Mouse (Mus musculus): ENCODE measurements around the gene Relch. TPM values are rescaled to one million over a fixed set of nuclear protein-coding genes. Genes with fewer than 3 reads are reported as not detected.
"Not testable (repeated sequence)": the region's sequence is repeated elsewhere in the genome, so short reads cannot be mapped to it uniquely, and the experiment has no call there.

Gene Relch
- polyA plus RNA-seq, 1 experiment from 2014 or later = 26.3 TPM

GRCm38 (mm10) chr1:105752196-105752595, 88.5 kb downstream of the Relch start:
- no peaks in the 10 kb centered on the region for H3K9me3 ChIP-seq (ENCODE audit: control insufficient read depth, low read length)
- DNase-seq (ENCODE audit: low spot score) (no peak), ATAC-seq (replicated peaks; ENCODE audit: low FRiP score, low TSS enrichment, low read depth) (no peak)
- no peak overlapping the region for H3K4me2 ChIP-seq (ENCODE audit: low read length)
- H3K4me3 ChIP-seq (ENCODE audit: low read depth, low read length) = no peak overlapping the region
- WGBS = 74% methylated on average over 4 of the region's 4 CpGs
- no peak overlapping the region for H3K9ac ChIP-seq (ENCODE audit: low read length)
- H3K36me3 ChIP-seq (ENCODE audit: control insufficient read depth, insufficient read depth, low read length) = peaks cover 51% of the 10 kb centered on the region
- H3K27me3 ChIP-seq (replicated peaks; ENCODE audit: control insufficient read depth, insufficient read depth, low read length) = no peaks in the 10 kb centered on the region
- H3K27ac ChIP-seq (ENCODE audit: low read depth) = no peak overlapping the region
- H3K4me1 ChIP-seq (replicated peaks; ENCODE audit: control insufficient read depth, insufficient read depth, low read length) = no peaks in the 10 kb centered on the region

- ATAC-seq (replicated peaks; ENCODE audit: low FRiP score, low TSS enrichment, low read depth) = no peak
- no peaks in the 10 kb centered on the region for H3K27me3 ChIP-seq (replicated peaks; ENCODE audit: control insufficient read depth, insufficient read depth, low read length)
These were observed 89.3 kb downstream of the Relch start for GRCm38 (mm10) chr1:105752944-105753343.

GRCm38 (mm10) chr1:105758798-105759197, 95.1 kb downstream of the Relch start:
- Histone ChIP-seq H3K4me2 (ENCODE audit: low read length) (no peak overlapping the region), H3K27ac (ENCODE audit: low read depth) (no peak overlapping the region), H3K9me3 (ENCODE audit: control insufficient read depth, low read length) (peaks cover 9% of the 10 kb centered on the region), H3K9ac (ENCODE audit: low read length) (no peak overlapping the region), H3K36me3 (ENCODE audit: control insufficient read depth, insufficient read depth, low read length) (0 out of 2 replicates have a peak, but pooled peaks cover 3% of the 10 kb centered on the region), H3K4me1 (replicated peaks; ENCODE audit: control insufficient read depth, insufficient read depth, low read length) (no peaks in the 10 kb centered on the region), H3K27me3 (replicated peaks; ENCODE audit: control insufficient read depth, insufficient read depth, low read length) (no peaks in the 10 kb centered on the region), H3K4me3 (ENCODE audit: low read depth, low read length) (no peak overlapping the region)
- DNase-seq (ENCODE audit: low spot score) (no peak), ATAC-seq (replicated peaks; ENCODE audit: low FRiP score, low TSS enrichment, low read depth) (no peak)
- 89% methylated on average over 4 of the region's 4 CpGs for WGBS

More at GRCm38 (mm10) chr1:105752944-105753343, 89.3 kb downstream of the Relch start:
- Histone ChIP-seq H3K27ac (ENCODE audit: low read depth) (no peak overlapping the region), H3K4me3 (ENCODE audit: low read depth, low read length) (no peak overlapping the region), H3K4me1 (replicated peaks; ENCODE audit: control insufficient read depth, insufficient read depth, low read length) (no peaks in the 10 kb centered on the region), H3K9me3 (ENCODE audit: control insufficient read depth, low read length) (no peaks in the 10 kb centered on the region), H3K4me2 (ENCODE audit: low read length) (no peak overlapping the region), H3K9ac (ENCODE audit: low read length) (no peak overlapping the region), H3K36me3 (ENCODE audit: control insufficient read depth, insufficient read depth, low read length) (peaks cover 43% of the 10 kb centered on the region)
- 97% methylated on average over 1 of the region's 1 CpGs for WGBS
- DNase-seq (ENCODE audit: low spot score) = no peak

GRCm38 (mm10) chr1:105759422-105760165, 95.9 kb downstream of the Relch start:
- ATAC-seq (replicated peaks; ENCODE audit: low FRiP score, low TSS enrichment, low read depth) (peak; percentile 62; the same call in 1 of the 2 replicates), DNase-seq (ENCODE audit: low spot score) (no peak)
- H3K9me3 ChIP-seq (ENCODE audit: control insufficient read depth, low read length) = peaks cover 10% of the 10 kb centered on the region
- no peak overlapping the region for H3K4me2 ChIP-seq (ENCODE audit: low read length)
- no peaks in the 10 kb centered on the region for H3K4me1 ChIP-seq (replicated peaks; ENCODE audit: control insufficient read depth, insufficient read depth, low read length)
- no peak overlapping the region for H3K9ac ChIP-seq (ENCODE audit: low read length)
- H3K36me3 ChIP-seq (ENCODE audit: control insufficient read depth, insufficient read depth, low read length) = no peaks in the 10 kb centered on the region
- no peaks in the 10 kb centered on the region for H3K27me3 ChIP-seq (replicated peaks; ENCODE audit: control insufficient read depth, insufficient read depth, low read length)
- WGBS = 57% methylated on average over 3 of the region's 3 CpGs
- no peak overlapping the region for H3K27ac ChIP-seq (ENCODE audit: low read depth)
- H3K4me3 ChIP-seq (ENCODE audit: low read depth, low read length) = no peak overlapping the region

GRCm38 (mm10) chr1:105765586-105765985, 101.9 kb downstream of the Relch start:
- Histone ChIP-seq H3K9me3 (ENCODE audit: control insufficient read depth, low read length) (peaks cover 10% of the 10 kb centered on the region), H3K27me3 (replicated peaks; ENCODE audit: control insufficient read depth, insufficient read depth, low read length) (no peaks in the 10 kb centered on the region), H3K27ac (ENCODE audit: low read depth) (no peak overlapping the region), H3K36me3 (ENCODE audit: control insufficient read depth, insufficient read depth, low read length) (no peaks in the 10 kb centered on the region), H3K4me3 (ENCODE audit: low read depth, low read length) (no peak overlapping the region), H3K4me2 (ENCODE audit: low read length) (no peak overlapping the region), H3K9ac (ENCODE audit: low read length) (no peak overlapping the region), H3K4me1 (replicated peaks; ENCODE audit: control insufficient read depth, insufficient read depth, low read length) (no peaks in the 10 kb centered on the region)
- 70% methylated on average over 8 of the region's 8 CpGs for WGBS
- no peak for ATAC-seq (replicated peaks; ENCODE audit: low FRiP score, low TSS enrichment, low read depth)
- no peak for DNase-seq (ENCODE audit: low spot score)

- 58% methylated on average over 9 of the region's 9 CpGs for WGBS
- not testable (repeated sequence) for H3K9ac ChIP-seq (ENCODE audit: low read length); DNase-seq (ENCODE audit: low spot score); H3K27ac ChIP-seq (ENCODE audit: low read depth); H3K36me3 ChIP-seq (ENCODE audit: control insufficient read depth, insufficient read depth, low read length); H3K4me1 ChIP-seq (replicated peaks; ENCODE audit: control insufficient read depth, insufficient read depth, low read length); H3K4me2 ChIP-seq (ENCODE audit: low read length); ATAC-seq (replicated peaks; ENCODE audit: low FRiP score, low TSS enrichment, low read depth); H3K27me3 ChIP-seq (replicated peaks; ENCODE audit: control insufficient read depth, insufficient read depth, low read length); H3K4me3 ChIP-seq (ENCODE audit: low read depth, low read length)
- H3K9me3 ChIP-seq (ENCODE audit: control insufficient read depth, low read length) = peaks cover 10% of the 10 kb centered on the region
These were observed 102.4 kb downstream of the Relch start for GRCm38 (mm10) chr1:105766099-105766498.

- 87% methylated on average over 2 of the region's 2 CpGs for WGBS
- DNase-seq (ENCODE audit: low spot score) (no peak), ATAC-seq (replicated peaks; ENCODE audit: low FRiP score, low TSS enrichment, low read depth) (no peak)
- Histone ChIP-seq H3K36me3 (ENCODE audit: control insufficient read depth, insufficient read depth, low read length) (no peaks in the 10 kb centered on the region), H3K9ac (ENCODE audit: low read length) (no peak overlapping the region), H3K27me3 (replicated peaks; ENCODE audit: control insufficient read depth, insufficient read depth, low read length) (no peaks in the 10 kb centered on the region), H3K4me2 (ENCODE audit: low read length) (no peak overlapping the region), H3K9me3 (ENCODE audit: control insufficient read depth, low read length) (peaks cover 3% of the 10 kb centered on the region; the same call in 1 of the 2 replicates), H3K27ac (ENCODE audit: low read depth) (no peak overlapping the region), H3K4me1 (replicated peaks; ENCODE audit: control insufficient read depth, insufficient read depth, low read length) (no peaks in the 10 kb centered on the region), H3K4me3 (ENCODE audit: low read depth, low read length) (no peak overlapping the region)
These were observed 104.7 kb downstream of the Relch start for GRCm38 (mm10) chr1:105768397-105768796.

- Histone ChIP-seq H3K27ac (ENCODE audit: low read depth) (no peak overlapping the region), H3K9ac (ENCODE audit: low read length) (no peak overlapping the region), H3K9me3 (ENCODE audit: control insufficient read depth, low read length) (no peaks in the 10 kb centered on the region), H3K4me1 (replicated peaks; ENCODE audit: control insufficient read depth, insufficient read depth, low read length) (no peaks in the 10 kb centered on the region), H3K4me3 (ENCODE audit: low read depth, low read length) (no peak overlapping the region), H3K27me3 (replicated peaks; ENCODE audit: control insufficient read depth, insufficient read depth, low read length) (no peaks in the 10 kb centered on the region), H3K4me2 (ENCODE audit: low read length) (no peak overlapping the region), H3K36me3 (ENCODE audit: control insufficient read depth, insufficient read depth, low read length) (no peaks in the 10 kb centered on the region)
- no peak for DNase-seq (ENCODE audit: low spot score)
- ATAC-seq (replicated peaks; ENCODE audit: low FRiP score, low TSS enrichment, low read depth) = no peak
- WGBS = 77% methylated on average over 2 of the region's 2 CpGs
These were observed 107.0 kb downstream of the Relch start for GRCm38 (mm10) chr1:105770685-105771084.

GRCm38 (mm10) chr1:105776426-105776825, 112.8 kb downstream of the Relch start:
- DNase-seq (ENCODE audit: low spot score) = no peak

More at GRCm38 (mm10) chr1:105776426-105776825, 112.8 kb downstream of the Relch start:
- peaks cover 10% of the 10 kb centered on the region for H3K27me3 ChIP-seq (replicated peaks; ENCODE audit: control insufficient read depth, insufficient read depth, low read length)
- no peaks in the 10 kb centered on the region for H3K4me1 ChIP-seq (replicated peaks; ENCODE audit: control insufficient read depth, insufficient read depth, low read length)
- WGBS = 89% methylated on average over 4 of the region's 4 CpGs
- H3K4me3 ChIP-seq (ENCODE audit: low read depth, low read length) = no peak overlapping the region
- H3K27ac ChIP-seq (ENCODE audit: low read depth) = no peak overlapping the region
- no peak for ATAC-seq (replicated peaks; ENCODE audit: low FRiP score, low TSS enrichment, low read depth)
- H3K9me3 ChIP-seq (ENCODE audit: control insufficient read depth, low read length) = no peaks in the 10 kb centered on the region
- no peaks in the 10 kb centered on the region for H3K36me3 ChIP-seq (ENCODE audit: control insufficient read depth, insufficient read depth, low read length)
- H3K4me2 ChIP-seq (ENCODE audit: low read length) = no peak overlapping the region
- no peak overlapping the region for H3K9ac ChIP-seq (ENCODE audit: low read length)
